Mouse (Mus musculus): ENCODE measurements around the gene H2-D1.

DNA sequence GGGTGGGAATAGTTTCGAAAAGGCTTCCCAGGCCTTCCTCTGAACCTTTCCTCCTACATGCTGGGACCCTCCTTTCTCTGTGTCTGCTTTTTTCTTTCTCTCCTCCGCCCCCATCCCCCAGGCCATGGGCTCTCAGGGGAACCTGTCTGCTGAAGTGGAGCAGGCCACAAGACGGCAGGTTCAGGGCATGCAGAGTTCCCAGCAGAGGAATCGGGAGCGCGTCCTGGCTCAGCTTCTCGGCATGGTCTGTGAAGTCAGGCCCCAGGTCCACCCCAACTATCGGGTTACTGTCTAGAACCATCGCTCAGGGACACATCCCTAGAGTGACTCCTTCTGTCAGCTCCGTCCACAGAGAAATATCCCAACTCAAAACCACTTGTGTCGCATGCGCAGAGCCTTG is 25.0 kb upstream of the H2-D1 start:
- TF ChIP-seq MAFK (IDR thresholded peaks at IDR 0.05; ENCODE audit: insufficient read depth, low read depth, low read length) (no peak), ZNF384 (IDR thresholded peaks at IDR 0.05; ENCODE audit: low read depth, low read length) (no peak), ZC3H11A (IDR thresholded peaks at IDR 0.05; ENCODE audit: borderline replicate concordance, low read depth, low read length) (no peak)

Data from ES-E14 (cell line).